Mouse (Mus musculus): ENCODE results near the gene AW551984.

- TF ChIP-seq POLR2A (IDR thresholded peaks at IDR 0.05; ENCODE audit: extremely low read depth, insufficient read depth, low read length) (no peak), CTCF (IDR thresholded peaks at IDR 0.05; ENCODE audit: low read depth, low read length) (no peak)
These were observed 6.2 kb upstream of the AW551984 start, which contains the start of gene Olfr148 for GRCm38 (mm10) chr9:39610355-39610754.

Measured in liver, adult 2 months (tissue).